Mouse (Mus musculus) C2C12 (cell line): ENCODE data around the gene Cxcl1. TPM values are rescaled to one million over a fixed set of nuclear protein-coding genes. Genes with fewer than 3 reads are reported as not detected.

ENCODE experiments used
- H3K27me3 ChIP-seq: one replicate; pipeline ENCODE4 v1.6.1; 2011; ENCODE audit not compliant: control insufficient read depth, insufficient read depth, insufficient read length
- H3K36me3 ChIP-seq: one replicate; pipeline ENCODE4 v1.6.1; 2011; ENCODE audit not compliant: control insufficient read depth, insufficient read depth
- H3K4me3 ChIP-seq: one replicate; pipeline ENCODE4 v1.5.1; 2011; ENCODE audit warnings: mild to moderate bottlenecking, control low read depth; ENCODE audit not compliant: poor library complexity, insufficient read depth, severe bottlenecking
- H3K79me2 ChIP-seq: one replicate; pipeline ENCODE4 v1.6.1; 2011; ENCODE audit not compliant: control insufficient read depth, insufficient read depth
- H3K79me3 ChIP-seq: one replicate; pipeline ENCODE4 v1.6.1; 2011; ENCODE audit warnings: low read depth, control low read depth
- H3ac ChIP-seq: one replicate; pipeline ENCODE3; 2011; ENCODE audit warnings: low read depth; ENCODE audit not compliant: control insufficient read depth, insufficient read length
- CEBPB ChIP-seq: IDR thresholded peaks from one replicate; pipeline ENCODE4 v1.6.1; 2011; ENCODE audit warnings: low read depth, mild to moderate bottlenecking, control low read depth, moderate library complexity
- CTCF ChIP-seq: IDR thresholded peaks from one replicate; pipeline ENCODE4 v1.5.1; 2011; ENCODE audit not compliant: control insufficient read depth, insufficient read depth, insufficient read length
- FOSL1 ChIP-seq: IDR thresholded peaks from one replicate; pipeline ENCODE4 v1.8.0; 2011; ENCODE audit warnings: mild to moderate bottlenecking, low read length; ENCODE audit not compliant: poor library complexity, insufficient read depth, severe bottlenecking
- MAX ChIP-seq: IDR thresholded peaks from one replicate; pipeline ENCODE4 v1.6.1; 2011; ENCODE audit warnings: mild to moderate bottlenecking, control low read depth
- MYOD1 ChIP-seq: IDR thresholded peaks from one replicate; pipeline ENCODE4 v1.6.1; 2011; ENCODE audit warnings: low read depth; ENCODE audit not compliant: control insufficient read depth, insufficient read length
- MYOG ChIP-seq: IDR thresholded peaks from one replicate; pipeline ENCODE4 v1.6.1; 2011; ENCODE audit not compliant: control insufficient read depth, insufficient read length; ENCODE audit errors: extremely low read depth
- USF1 ChIP-seq: IDR thresholded peaks from one replicate; pipeline ENCODE4 v1.6.1; 2011; ENCODE audit warnings: low read depth, mild to moderate bottlenecking, control low read depth, moderate library complexity
- polyA plus RNA-seq: library from polyadenylated mRNA; unstranded; fragments of >200 nt; fragmentation: generic; extraction: Trizol; gene quantifications from one replicate; pipeline ENCODE4 v1.2.1, GENCODE M21; 2012; ENCODE audit warnings: missing spikeins

Cxcl1 gene
- polyA plus RNA-seq, 1 experiment: 0.66 TPM

DNA sequence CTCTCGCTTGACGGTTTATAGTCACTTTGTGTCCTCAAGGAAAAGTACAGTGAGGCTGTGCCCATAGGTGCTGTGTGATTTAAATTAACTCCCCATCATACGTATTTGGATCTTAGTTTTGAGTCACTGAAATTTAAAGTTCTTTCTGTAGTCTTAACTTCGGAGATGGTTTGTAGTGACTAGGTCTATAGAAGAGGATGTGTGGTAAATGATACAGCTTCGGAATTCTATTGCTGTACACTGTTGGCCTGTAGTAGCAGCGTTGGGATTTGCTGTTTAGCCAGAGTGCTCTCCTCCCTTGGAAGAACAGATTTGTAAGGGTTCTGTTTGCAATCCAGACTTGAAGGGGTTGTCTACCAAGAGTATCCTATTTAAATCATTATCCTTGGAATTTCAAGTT lies 40.9 kb downstream of the Cxcl1 start:
- peaks cover 45% of the 10 kb centered on the region for H3K79me3 ChIP-seq
- H3K79me2 ChIP-seq: peaks cover 55% of the 10 kb centered on the region
- H3K27me3 ChIP-seq: no peaks in the 10 kb centered on the region
- H3ac ChIP-seq: peak overlapping the region; percentile 73
- H3K36me3 ChIP-seq: peaks cover 33% of the 10 kb centered on the region
- peak overlapping the region; percentile 64 for H3K4me3 ChIP-seq
- TF ChIP-seq USF1: no peak
- no peak for TF ChIP-seq CTCF
- no peak for TF ChIP-seq CEBPB
- TF ChIP-seq FOSL1: no peak
- TF ChIP-seq MYOG: no peak
- no peak for TF ChIP-seq MAX
- TF ChIP-seq MYOD1: no peak

- no peak for TF ChIP-seq MYOG
- TF ChIP-seq CTCF: no peak
- no peak for TF ChIP-seq CEBPB
- no peak for TF ChIP-seq MYOD1
- no peak for TF ChIP-seq MAX
- TF ChIP-seq USF1: no peak
- TF ChIP-seq FOSL1: no peak
- no peaks in the 10 kb centered on the region for H3K27me3 ChIP-seq
Observed at GRCm38 (mm10) chr5:90936706-90937105, 45.7 kb downstream of the Cxcl1 start.

More at GRCm38 (mm10) chr5:90936706-90937105, 45.7 kb downstream of the Cxcl1 start:
- H3K79me2 ChIP-seq: peaks cover 50% of the 10 kb centered on the region
- H3ac ChIP-seq: no peak overlapping the region
- no peak overlapping the region for H3K4me3 ChIP-seq
- peaks cover 44% of the 10 kb centered on the region for H3K79me3 ChIP-seq
- peaks cover 46% of the 10 kb centered on the region for H3K36me3 ChIP-seq

Other genes with a start within 250 kb of the Cxcl1 start
- 0.14 TPM for gene Cxcl5, start 131.9 kb upstream of the Cxcl1 start, polyA plus RNA-seq
- gene Ppbp, start 122.7 kb upstream of the Cxcl1 start, polyA plus RNA-seq: 0.06 TPM
- not detected for gene Pf4, start 118.8 kb upstream of the Cxcl1 start, polyA plus RNA-seq
- gene Cxcl3, start 105.1 kb upstream of the Cxcl1 start, polyA plus RNA-seq: not detected
- gene Cxcl15, start 96.7 kb upstream of the Cxcl1 start, polyA plus RNA-seq: not detected
- gene Cxcl2, start 12.6 kb downstream of the Cxcl1 start, polyA plus RNA-seq: not detected
- gene Mthfd2l, start 39.9 kb downstream of the Cxcl1 start, polyA plus RNA-seq: 10.2 TPM
- 0.04 TPM for gene Epgn, start 136.2 kb downstream of the Cxcl1 start, polyA plus RNA-seq
- gene Ereg, start 183.4 kb downstream of the Cxcl1 start, polyA plus RNA-seq: 3.6 TPM
- gene Areg, start 248.4 kb downstream of the Cxcl1 start, polyA plus RNA-seq: 34.4 TPM